Mouse (Mus musculus): ENCODE data around the gene Vsnl1.

Vsnl1 gene

DNA sequence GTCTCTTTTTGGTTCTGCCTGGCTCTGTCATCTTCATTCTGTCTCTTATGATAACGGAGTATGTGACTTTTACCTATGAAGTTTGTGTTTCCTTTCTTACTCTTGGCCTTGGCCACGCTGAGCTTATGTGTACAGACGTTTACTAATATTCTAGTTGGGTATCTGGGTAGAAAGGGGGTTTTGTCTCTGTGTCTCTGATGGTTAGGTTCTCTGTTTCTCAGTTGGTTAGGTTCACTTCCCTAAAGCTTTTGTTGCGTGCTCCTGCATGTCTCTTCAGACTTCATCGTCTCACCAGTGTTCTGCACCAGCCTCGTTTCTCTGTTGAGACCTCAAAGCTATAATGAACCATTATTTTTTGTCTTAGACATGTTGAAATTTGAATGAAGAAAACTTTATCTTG is 159.2 kb downstream of the Vsnl1 start:
- DNase-seq (ENCODE audit: low spot score) = no peak

DNA sequence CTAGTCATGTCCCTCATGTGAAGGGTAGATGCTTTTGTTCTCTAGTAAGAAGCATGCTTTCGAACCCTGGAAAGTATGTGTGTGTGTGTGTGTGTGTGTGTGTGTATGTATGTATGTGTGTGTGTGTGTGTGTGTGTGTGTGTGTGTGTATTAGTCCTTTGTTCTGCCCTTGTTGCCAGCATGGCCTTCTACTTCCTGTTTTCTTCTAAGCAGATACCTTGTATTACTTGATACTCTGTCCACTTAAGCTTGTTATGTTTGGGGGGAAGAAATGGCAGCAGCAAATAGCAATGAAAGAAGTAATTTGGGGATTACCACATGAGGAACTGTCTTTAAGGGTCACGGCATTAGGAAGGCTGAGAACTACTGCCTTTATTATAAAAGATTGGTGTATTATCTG is 159.8 kb downstream of the Vsnl1 start:
- DNase-seq (ENCODE audit: low spot score) = no peak

All from MN1 (cell line).